Mouse (Mus musculus) ES-Bruce4 (cell line): ENCODE data around the gene Pdia3.

Experiments used
- CTCF ChIP-seq: IDR thresholded peaks from one replicate; pipeline ENCODE4 v1.8.1; 2011; ENCODE audit warnings: low read depth, low read length
- EP300 ChIP-seq: IDR thresholded peaks from 2 replicates; pipeline ENCODE4 v1.6.1; 2011; ENCODE audit warnings: low read depth, low read length; ENCODE audit not compliant: insufficient read depth
- POLR2A ChIP-seq: IDR thresholded peaks from one replicate; pipeline ENCODE4 v1.8.1; 2011; ENCODE audit warnings: low read length; ENCODE audit not compliant: insufficient read depth

DNA sequence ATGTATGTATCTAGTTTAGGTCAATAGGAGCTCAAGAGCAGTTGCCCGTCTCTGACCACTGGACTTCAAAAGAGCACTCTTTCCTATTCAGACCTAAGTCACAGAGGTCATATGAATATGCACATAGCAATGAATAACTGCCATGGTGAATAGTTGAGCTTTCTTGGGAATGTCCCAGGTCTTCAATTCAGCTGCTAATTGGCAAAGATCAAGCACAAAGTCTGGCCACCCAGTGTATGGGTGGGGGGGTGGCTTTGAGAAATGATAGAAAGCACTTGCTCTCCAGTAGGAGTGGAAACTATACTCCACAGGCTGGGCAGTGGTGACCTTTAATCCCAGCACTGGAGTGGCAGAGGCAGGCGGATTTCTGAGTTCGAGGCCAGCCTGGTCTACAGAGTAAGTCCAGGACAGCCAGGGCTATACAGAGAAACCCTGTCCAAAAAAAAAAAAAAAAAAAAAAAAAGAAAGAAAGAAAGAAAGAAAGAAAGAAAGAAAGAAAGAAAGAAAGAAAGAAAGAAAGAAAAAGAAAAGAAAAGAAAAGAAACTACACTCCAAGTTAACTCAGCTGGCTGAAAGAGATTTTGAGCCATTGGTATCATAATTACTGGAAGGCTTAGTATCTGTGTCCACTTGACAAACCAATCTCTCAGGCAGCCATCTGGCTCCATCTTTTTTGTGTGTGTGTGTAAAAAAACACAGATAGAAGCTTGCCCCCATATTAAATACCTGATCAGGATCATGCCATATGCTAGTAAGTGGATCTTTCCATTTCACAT lies 64.1 kb downstream of the Pdia3 start:
- TF ChIP-seq CTCF: no peak
- no peak for TF ChIP-seq EP300
- no peak for TF ChIP-seq POLR2A
